Mouse (Mus musculus) lung, adult 2 months (tissue): ENCODE measurements around the gene Wnt7b.

Source experiments
- CTCF ChIP-seq: fragments of 200-500 bp; IDR thresholded peaks from 2 replicates; pipeline ENCODE4 v1.5.1; 2011; ENCODE audit warnings: mild to moderate bottlenecking, low read length, control low read depth; ENCODE audit not compliant: insufficient read depth
- POLR2A ChIP-seq: fragments of 200-500 bp; IDR thresholded peaks from 2 replicates; pipeline ENCODE4 v1.6.1; 2011; ENCODE audit warnings: low read depth, mild to moderate bottlenecking, control low read depth, low read length, borderline replicate concordance; ENCODE audit errors: extremely low read depth

GRCm38 (mm10) chr15:85609266-85610004, 27.2 kb upstream of the Wnt7b start:
- TF ChIP-seq CTCF, result no peak
- TF ChIP-seq POLR2A, result no peak
